Mouse (Mus musculus) stomach, postnatal 0 days (tissue): ENCODE results near the gene Foxn1.

Experiments used
- CTCF ChIP-seq: IDR thresholded peaks from 2 replicates; pipeline ENCODE4 v1.5.1; 2016; ENCODE audit warnings: antibody characterized with exemption, low read depth, mild to moderate bottlenecking, moderate library complexity
- EP300 ChIP-seq: optimal IDR thresholded peaks from 2 replicates; pipeline ENCODE3; 2016; ENCODE audit warnings: antibody characterized with exemption

DNA sequence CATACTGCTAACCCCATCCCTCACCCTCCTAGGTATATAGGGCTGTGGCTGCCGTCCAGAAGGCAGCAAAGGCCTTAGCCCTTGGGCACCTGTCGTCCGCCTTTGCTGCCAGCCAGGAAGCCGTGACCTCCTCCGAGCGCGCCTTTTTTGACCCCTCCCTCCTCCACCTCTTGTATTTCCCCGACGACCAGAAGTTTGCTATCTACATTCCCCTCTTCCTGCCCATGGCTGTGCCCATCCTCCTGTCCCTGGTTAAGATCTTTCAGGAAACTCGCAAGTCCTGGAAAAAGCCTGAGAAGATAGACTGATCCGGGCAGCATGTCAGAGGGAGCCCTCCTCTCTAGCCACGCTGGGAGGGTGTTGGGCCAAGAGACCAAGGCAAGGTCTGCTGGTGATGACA lies 44.7 kb downstream of the Foxn1 start:
- TF ChIP-seq CTCF, result no peak
- TF ChIP-seq EP300, result no peak
